Mouse (Mus musculus): ENCODE data around the gene Pramef12. TPM values are rescaled to one million over a fixed set of nuclear protein-coding genes. Genes with fewer than 3 reads are reported as not detected.

Gene Pramef12
- total and polyA plus RNA-seq, 3 experiments = 0.08 TPM; not detected in 2

DNA sequence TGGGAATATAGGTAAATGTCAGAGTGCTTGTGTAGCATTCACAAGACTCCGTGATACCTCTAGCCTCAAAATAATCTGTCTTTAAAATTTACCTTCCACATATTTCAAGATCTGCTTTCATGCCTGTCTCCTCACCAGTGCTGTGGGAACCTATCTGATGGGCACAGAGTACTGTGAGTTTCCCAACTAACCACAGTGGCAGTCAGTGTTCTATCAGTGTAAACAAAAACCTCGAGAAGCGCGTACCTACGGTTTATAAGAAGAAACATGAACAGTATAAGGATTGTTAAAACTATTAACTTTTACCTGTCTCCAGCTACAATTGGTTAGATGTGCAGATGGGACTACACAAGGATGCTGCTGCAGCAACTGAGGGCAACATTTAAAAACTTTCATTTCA, 25.0 kb upstream of the Pramef12 start:
- no peak for DNase-seq
- WGBS = 80% methylated on average over 5 of the region's 5 CpGs
- intact Hi-C loops (cut with DNase I) = no loop called here
- Histone ChIP-seq H3K27ac (no peak overlapping the region), H3K36me3 (ENCODE audit: control insufficient read depth, insufficient read depth, low read length) (no peaks in the 10 kb centered on the region), H3K9ac (ENCODE audit: low read depth, low read length) (no peak overlapping the region), H3K4me3 (no peak overlapping the region), H3K4me1 (ENCODE audit: control insufficient read depth, insufficient read depth, low read length) (no peaks in the 10 kb centered on the region), H3K79me2 (replicated peaks; ENCODE audit: control insufficient read depth, insufficient read depth, low read length) (no peaks in the 10 kb centered on the region), H3K27me3 (ENCODE audit: control insufficient read depth, insufficient read depth, low read length) (no peaks in the 10 kb centered on the region)
- TF ChIP-seq CTCF (IDR thresholded peaks at IDR 0.05) = no peak
- no peak for TF ChIP-seq POLR2A (IDR thresholded peaks at IDR 0.05; ENCODE audit: insufficient read depth, low read depth, low read length)
- TF ChIP-seq EP300 (IDR thresholded peaks at IDR 0.05; ENCODE audit: insufficient read depth, low read depth, low read length) = no peak

DNA sequence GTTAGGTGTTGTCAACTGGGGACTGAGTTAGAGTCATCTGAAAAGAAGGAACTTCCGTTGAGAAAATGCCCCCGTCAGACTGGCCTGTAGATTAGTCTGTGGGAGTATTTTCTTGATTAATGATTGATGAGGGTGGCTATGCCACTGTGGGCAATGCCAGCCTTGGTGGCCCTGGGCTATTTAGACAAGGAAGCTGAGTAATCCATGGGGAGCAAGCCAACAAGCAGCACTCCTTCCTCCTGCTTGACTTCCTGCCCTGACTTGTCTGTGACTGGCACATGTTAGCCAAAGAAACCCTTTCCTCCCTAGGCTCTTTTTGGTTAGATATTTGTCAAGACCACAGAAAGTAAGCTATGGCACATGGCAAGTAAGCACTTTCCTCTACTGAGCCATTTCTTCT, 22.5 kb upstream of the Pramef12 start:
- no peak for DNase-seq
- Histone ChIP-seq H3K4me3 (no peak overlapping the region), H3K27me3 (ENCODE audit: control insufficient read depth, insufficient read depth, low read length) (no peaks in the 10 kb centered on the region), H3K79me2 (replicated peaks; ENCODE audit: control insufficient read depth, insufficient read depth, low read length) (no peaks in the 10 kb centered on the region), H3K36me3 (ENCODE audit: control insufficient read depth, insufficient read depth, low read length) (no peaks in the 10 kb centered on the region), H3K27ac (no peak overlapping the region), H3K4me1 (ENCODE audit: control insufficient read depth, insufficient read depth, low read length) (no peaks in the 10 kb centered on the region), H3K9ac (ENCODE audit: low read depth, low read length) (no peak overlapping the region)
- intact Hi-C loops (cut with DNase I) = no loop called here
- WGBS = 77% methylated on average over 2 of the region's 2 CpGs
- TF ChIP-seq EP300 (IDR thresholded peaks at IDR 0.05; ENCODE audit: insufficient read depth, low read depth, low read length) (no peak), CTCF (IDR thresholded peaks at IDR 0.05) (no peak), POLR2A (IDR thresholded peaks at IDR 0.05; ENCODE audit: insufficient read depth, low read depth, low read length) (no peak)

DNA sequence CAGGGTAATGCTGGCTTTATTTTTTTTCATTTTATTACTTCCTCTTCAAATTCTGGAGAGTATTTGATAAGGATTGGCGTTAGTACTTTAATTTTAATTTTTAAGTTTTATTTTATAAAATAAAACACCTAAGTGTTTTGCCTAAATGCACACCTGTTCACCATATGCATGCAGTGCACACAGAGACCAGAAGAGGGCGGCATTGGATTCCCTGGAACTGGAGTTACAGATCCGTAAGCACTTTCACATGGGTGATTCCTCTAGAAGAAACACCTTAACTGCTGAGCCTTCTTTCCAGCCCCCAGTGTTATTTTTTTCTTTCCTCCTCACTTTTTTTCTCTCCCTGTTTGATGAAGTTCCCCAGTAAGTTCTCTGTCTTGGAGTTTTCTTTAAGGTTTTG, 20.6 kb upstream of the Pramef12 start:
- H3K4me1 ChIP-seq (ENCODE audit: control insufficient read depth, insufficient read depth, low read length) = no peaks in the 10 kb centered on the region
- TF ChIP-seq CTCF (IDR thresholded peaks at IDR 0.05) = peak; percentile 58
- TF ChIP-seq POLR2A (IDR thresholded peaks at IDR 0.05; ENCODE audit: insufficient read depth, low read depth, low read length) = no peak
- 15% methylated on average over 3 of the region's 3 CpGs for WGBS
- no peaks in the 10 kb centered on the region for H3K27me3 ChIP-seq (ENCODE audit: control insufficient read depth, insufficient read depth, low read length)
- H3K79me2 ChIP-seq (replicated peaks; ENCODE audit: control insufficient read depth, insufficient read depth, low read length) = no peaks in the 10 kb centered on the region
- H3K4me3 ChIP-seq = no peak overlapping the region
- intact Hi-C loops (cut with DNase I) = no loop called here
- no peaks in the 10 kb centered on the region for H3K36me3 ChIP-seq (ENCODE audit: control insufficient read depth, insufficient read depth, low read length)
- DNase-seq = no peak
- H3K27ac ChIP-seq = no peak overlapping the region
- no peak overlapping the region for H3K9ac ChIP-seq (ENCODE audit: low read depth, low read length)

DNA sequence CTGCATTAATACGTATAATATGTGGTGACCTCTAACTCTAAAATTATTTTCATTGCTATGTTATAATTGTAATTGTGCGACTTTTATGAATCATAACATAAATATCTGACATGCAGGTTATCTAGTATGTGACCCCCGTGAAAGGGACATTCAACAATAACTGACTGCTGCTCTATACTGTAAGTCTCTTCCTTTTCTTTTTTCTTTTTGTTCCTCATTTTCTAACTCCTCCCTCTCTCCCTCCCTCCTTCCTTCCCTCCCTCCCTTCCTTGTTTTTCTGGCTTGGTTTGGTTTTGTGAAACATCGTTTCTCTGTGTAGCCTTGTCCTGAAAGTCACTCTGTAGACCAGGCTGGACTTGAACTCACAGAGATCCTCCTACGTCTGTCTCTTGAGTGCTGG, 16.3 kb upstream of the Pramef12 start:
- intact Hi-C loops (cut with DNase I) = no loop called here
- no peaks in the 10 kb centered on the region for H3K27me3 ChIP-seq (ENCODE audit: control insufficient read depth, insufficient read depth, low read length)
- H3K27ac ChIP-seq = no peak overlapping the region
- no peaks in the 10 kb centered on the region for H3K4me1 ChIP-seq (ENCODE audit: control insufficient read depth, insufficient read depth, low read length)
- WGBS = 61% methylated on average over 5 of the region's 5 CpGs
- DNase-seq = no peak
- no peaks in the 10 kb centered on the region for H3K36me3 ChIP-seq (ENCODE audit: control insufficient read depth, insufficient read depth, low read length)
- no peak overlapping the region for H3K9ac ChIP-seq (ENCODE audit: low read depth, low read length)
- no peak for TF ChIP-seq CTCF (IDR thresholded peaks at IDR 0.05)
- no peak for TF ChIP-seq EP300 (IDR thresholded peaks at IDR 0.05; ENCODE audit: insufficient read depth, low read depth, low read length)
- TF ChIP-seq POLR2A (IDR thresholded peaks at IDR 0.05; ENCODE audit: insufficient read depth, low read depth, low read length) = no peak
- H3K4me3 ChIP-seq = no peak overlapping the region
- no peaks in the 10 kb centered on the region for H3K79me2 ChIP-seq (replicated peaks; ENCODE audit: control insufficient read depth, insufficient read depth, low read length)

DNA sequence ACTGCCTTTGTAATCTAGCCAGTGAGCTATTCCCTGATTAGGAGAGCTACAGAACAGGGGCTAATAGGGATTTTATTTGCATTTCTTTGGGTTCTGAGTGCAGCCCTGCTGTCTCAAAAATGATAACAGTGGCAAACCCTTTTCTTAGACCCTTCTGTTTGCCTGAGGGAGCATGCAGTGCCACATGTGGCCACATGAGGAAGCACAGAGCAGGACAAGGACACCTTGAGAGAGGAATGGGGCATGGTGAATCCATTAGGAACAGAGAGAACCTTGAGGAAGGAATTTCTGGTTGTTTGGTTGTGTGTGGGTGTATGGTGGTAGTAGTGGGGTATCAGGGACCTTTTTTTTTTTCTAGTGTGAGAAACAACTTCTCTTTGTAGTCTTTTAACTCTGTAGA, 12.4 kb upstream of the Pramef12 start:
- Histone ChIP-seq H3K4me3 (no peak overlapping the region), H3K27ac (no peak overlapping the region), H3K27me3 (ENCODE audit: control insufficient read depth, insufficient read depth, low read length) (no peaks in the 10 kb centered on the region), H3K36me3 (ENCODE audit: control insufficient read depth, insufficient read depth, low read length) (no peaks in the 10 kb centered on the region), H3K9ac (ENCODE audit: low read depth, low read length) (no peak overlapping the region), H3K79me2 (replicated peaks; ENCODE audit: control insufficient read depth, insufficient read depth, low read length) (no peaks in the 10 kb centered on the region), H3K4me1 (ENCODE audit: control insufficient read depth, insufficient read depth, low read length) (no peaks in the 10 kb centered on the region)
- no peak for DNase-seq
- intact Hi-C loops (cut with DNase I) = no loop called here
- TF ChIP-seq POLR2A (IDR thresholded peaks at IDR 0.05; ENCODE audit: insufficient read depth, low read depth, low read length) = no peak
- peak; percentile 41 for TF ChIP-seq CTCF (IDR thresholded peaks at IDR 0.05)
- TF ChIP-seq EP300 (IDR thresholded peaks at IDR 0.05; ENCODE audit: insufficient read depth, low read depth, low read length) = no peak

DNA sequence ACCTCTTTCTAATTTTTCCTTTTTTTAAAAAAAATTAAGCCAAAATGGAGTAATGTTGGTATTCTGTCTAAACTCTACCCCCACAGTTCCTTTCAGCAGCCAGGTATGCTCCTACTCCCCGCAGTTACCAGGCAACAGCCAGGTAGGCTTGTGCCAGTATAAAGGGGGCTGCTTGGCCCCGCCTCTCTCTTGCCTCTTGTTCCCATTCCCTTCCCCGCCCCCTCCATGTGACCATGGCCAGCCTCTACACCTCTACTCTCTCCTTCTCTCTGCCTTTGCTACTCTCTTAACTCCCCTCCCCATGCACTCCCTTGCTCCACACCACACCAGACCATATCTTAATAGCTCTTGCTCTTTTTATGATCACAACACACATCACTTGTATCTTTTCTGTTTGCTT, 2.0 kb downstream of the Pramef12 start:
- Histone ChIP-seq H3K9ac (ENCODE audit: low read depth, low read length) (no peak overlapping the region), H3K4me3 (no peak overlapping the region), H3K27me3 (ENCODE audit: control insufficient read depth, insufficient read depth, low read length) (peaks cover 2% of the 10 kb centered on the region; the same call in 1 of the 2 replicates), H3K79me2 (replicated peaks; ENCODE audit: control insufficient read depth, insufficient read depth, low read length) (no peaks in the 10 kb centered on the region), H3K36me3 (ENCODE audit: control insufficient read depth, insufficient read depth, low read length) (no peaks in the 10 kb centered on the region), H3K27ac (no peak overlapping the region), H3K4me1 (ENCODE audit: control insufficient read depth, insufficient read depth, low read length) (peaks cover 2% of the 10 kb centered on the region)
- no peak for DNase-seq
- intact Hi-C loops (cut with DNase I) = no loop called here
- WGBS = 73% methylated on average over 3 of the region's 3 CpGs
- TF ChIP-seq CTCF (IDR thresholded peaks at IDR 0.05) (no peak), EP300 (IDR thresholded peaks at IDR 0.05; ENCODE audit: insufficient read depth, low read depth, low read length) (no peak), POLR2A (IDR thresholded peaks at IDR 0.05; ENCODE audit: insufficient read depth, low read depth, low read length) (no peak)
